ENCODE assay signal across 8 mouse cellular contexts in the genomic region with DNA sequence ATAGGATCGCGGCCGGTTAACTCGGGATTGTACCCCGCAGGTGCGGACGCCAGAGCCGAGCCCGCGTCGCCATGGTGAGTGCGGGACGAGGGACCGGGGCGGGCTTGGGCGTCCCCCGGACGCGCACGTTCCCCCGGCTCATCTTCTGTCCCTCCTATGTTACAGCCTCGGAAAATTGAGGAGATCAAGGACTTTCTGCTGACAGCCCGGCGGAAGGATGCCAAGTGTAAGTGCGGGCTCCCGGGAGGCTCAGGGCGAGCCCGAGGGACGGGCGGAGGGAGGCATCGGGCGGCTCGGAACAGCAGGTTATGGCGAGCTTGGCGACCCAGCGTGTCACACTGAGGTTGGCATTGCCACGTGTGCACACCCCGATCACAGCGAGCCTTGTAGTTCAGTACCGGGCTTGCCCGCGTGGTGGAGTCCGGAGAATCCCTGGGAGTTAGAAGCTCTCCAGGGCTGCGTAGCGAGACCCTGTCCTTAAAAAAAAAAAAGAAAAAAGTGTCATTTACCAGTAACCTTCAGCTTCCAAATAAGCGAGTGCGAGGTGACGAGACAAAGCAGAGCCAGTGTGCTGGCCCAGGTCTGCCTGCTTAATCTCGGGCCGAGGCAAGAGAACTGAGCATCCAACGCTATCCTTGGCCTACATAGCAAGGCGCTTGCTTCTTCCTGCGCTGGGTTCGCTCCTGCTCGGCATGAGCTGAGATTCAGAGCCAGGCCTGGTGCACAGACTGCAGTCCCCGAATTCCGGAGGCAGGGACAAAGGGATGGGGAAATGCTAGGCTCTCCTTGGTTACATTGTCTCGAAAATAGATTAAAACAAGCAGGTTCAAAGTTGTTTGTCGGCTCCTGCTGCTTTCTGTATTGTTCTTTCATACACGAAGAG. TPM values are rescaled to one million over a fixed set of nuclear protein-coding genes. Genes with fewer than 3 reads are reported as not detected.
A peak's percentile ranks its signal among the peaks of the same experiment; 100 is the strongest.
DNase-seq lines count a peak whose midpoint lies in the region; ATAC-seq and TF ChIP-seq lines count a peak whose summit lies in the region.

No protein-coding gene starts in this region.

- peak overlapping the region; percentile 50 for H3K27ac ChIP-seq in bone marrow, adult 2 months (ENCODE audit: control insufficient read depth, insufficient read depth, low read depth, low read length, poor library complexity)
- H3K27ac ChIP-seq in embryonic fibroblast, embryonic 13.5 days (ENCODE audit: insufficient read depth, low read length), result peak overlapping the region; percentile 71
- H3K27ac ChIP-seq in kidney, embryonic 14.5 days (ENCODE audit: low read depth, low read length), result peak overlapping the region; percentile 82
- H3K27ac ChIP-seq in limb, embryonic 15.5 days, result peak overlapping the region; percentile 94
- H3K27ac ChIP-seq in midbrain, embryonic 16.5 days (ENCODE audit: low read length), result peak overlapping the region; percentile 91

- DNase-seq in A20 (ENCODE audit: low read depth, low spot score), result peak; percentile 81
- peak; percentile 51 to 63 for DNase-seq in heart, adult 9 months (ENCODE audit: low spot score in 2 of 2)
- DNase-seq in spleen, postnatal 36 days (ENCODE audit: low spot score in 2 of 2), result peak; percentile 51 to 70

- TF ChIP-seq POLR2A in bone marrow, adult 2 months (IDR thresholded peaks at IDR 0.05; ENCODE audit: borderline replicate concordance, control insufficient read depth, low read depth, low read length), result no peak; the same call in 1 of the 2 replicates
- TF ChIP-seq POLR2A in embryonic fibroblast, embryonic 13.5 days (IDR thresholded peaks at IDR 0.05; ENCODE audit: low read depth, low read length), result no peak

- TF ChIP-seq CTCF in bone marrow, adult 2 months (IDR thresholded peaks at IDR 0.05; ENCODE audit: control insufficient read depth, insufficient read depth, low read length), result peak; percentile 44
- TF ChIP-seq CTCF in embryonic fibroblast, embryonic 13.5 days (IDR thresholded peaks at IDR 0.05; ENCODE audit: borderline replicate concordance, insufficient read depth, low read length), result peak; percentile 14; the same call in 1 of the 2 replicates

- H3K4me1 ChIP-seq in bone marrow, adult 2 months (ENCODE audit: control insufficient read depth, insufficient read depth, low read length), result peaks cover 2% of the 10 kb centered on the region; the same call in 1 of the 2 replicates
- peaks cover 7% of the 10 kb centered on the region; the same call in 1 of the 2 replicates for H3K4me1 ChIP-seq in embryonic fibroblast, embryonic 13.5 days (ENCODE audit: control insufficient read depth, insufficient read depth, low read length)
- peaks cover 10% of the 10 kb centered on the region; the same call in 1 of the 2 replicates for H3K4me1 ChIP-seq in kidney, embryonic 14.5 days (ENCODE audit: control insufficient read depth, insufficient read depth, low read length)
- H3K4me1 ChIP-seq in limb, embryonic 15.5 days, result peaks cover 26% of the 10 kb centered on the region
- H3K4me1 ChIP-seq in midbrain, embryonic 16.5 days (ENCODE audit: control insufficient read depth, insufficient read depth, low read length), result peaks cover 16% of the 10 kb centered on the region

- under 1% methylated on average over 60 of the region's 60 CpGs for WGBS in bone marrow, adult 2 months
- WGBS in kidney, embryonic 14.5 days, result under 1% methylated on average over 60 of the region's 60 CpGs
- under 1% methylated on average over 60 of the region's 60 CpGs for WGBS in limb, embryonic 15.5 days
- 1% methylated on average over 49 of the region's 60 CpGs for WGBS in midbrain, embryonic 16.5 days

- peak overlapping the region; percentile 87 for H3K4me3 ChIP-seq in bone marrow, adult 2 months (replicated peaks; ENCODE audit: control insufficient read depth, low read depth, low read length)
- peak overlapping the region; percentile 70 for H3K4me3 ChIP-seq in embryonic fibroblast, embryonic 13.5 days (ENCODE audit: insufficient read depth, low read length)
- peak overlapping the region; percentile 89 for H3K4me3 ChIP-seq in kidney, embryonic 14.5 days (ENCODE audit: low read length)
- H3K4me3 ChIP-seq in limb, embryonic 15.5 days, result peak overlapping the region; percentile 91
- peak overlapping the region; percentile 68 for H3K4me3 ChIP-seq in midbrain, embryonic 16.5 days (ENCODE audit: low read depth, low read length)

- peaks cover 3% of the 10 kb centered on the region; the same call in 1 of the 2 replicates for H3K27me3 ChIP-seq in kidney, embryonic 14.5 days (ENCODE audit: control insufficient read depth, insufficient read depth, low read length)
- H3K27me3 ChIP-seq in limb, embryonic 15.5 days, result peaks cover 7% of the 10 kb centered on the region; the same call in 1 of the 2 replicates
- no peaks in the 10 kb centered on the region; the same call in 1 of the 2 replicates for H3K27me3 ChIP-seq in midbrain, embryonic 16.5 days (ENCODE audit: control insufficient read depth, insufficient read depth, low read depth, low read length)

- peak; percentile 75 for ATAC-seq in kidney, embryonic 14.5 days (ENCODE audit: low FRiP score, low TSS enrichment)
- peak; percentile 57 for ATAC-seq in limb, embryonic 15.5 days (ENCODE audit: insufficient number of reproducible peaks, low FRiP score, low TSS enrichment, low read depth)
- peak; percentile 83 for ATAC-seq in midbrain, embryonic 16.5 days

- H3K4me2 ChIP-seq in kidney, embryonic 14.5 days (replicated peaks; ENCODE audit: low read depth, low read length), result peak overlapping the region; percentile 66
- peak overlapping the region; percentile 73 for H3K4me2 ChIP-seq in limb, embryonic 15.5 days
- peak overlapping the region; percentile 92 for H3K4me2 ChIP-seq in midbrain, embryonic 16.5 days (ENCODE audit: low read length)

- peaks cover 39% of the 10 kb centered on the region for H3K36me3 ChIP-seq in kidney, embryonic 14.5 days (ENCODE audit: control insufficient read depth, insufficient read depth, low read length)
- H3K36me3 ChIP-seq in limb, embryonic 15.5 days, result peaks cover 40% of the 10 kb centered on the region
- peaks cover 28% of the 10 kb centered on the region for H3K36me3 ChIP-seq in midbrain, embryonic 16.5 days (ENCODE audit: control insufficient read depth, insufficient read depth, low read length)

- peak overlapping the region; percentile 98 for H3K9ac ChIP-seq in kidney, embryonic 14.5 days (ENCODE audit: low read depth, low read length)
- H3K9ac ChIP-seq in limb, embryonic 15.5 days, result peak overlapping the region; percentile 97
- H3K9ac ChIP-seq in midbrain, embryonic 16.5 days (ENCODE audit: low read depth, low read length), result peak overlapping the region; percentile 78

- H3K9me3 ChIP-seq in kidney, embryonic 14.5 days (ENCODE audit: control insufficient read depth, low read length), result no peaks in the 10 kb centered on the region
- no peaks in the 10 kb centered on the region for H3K9me3 ChIP-seq in limb, embryonic 15.5 days
- H3K9me3 ChIP-seq in midbrain, embryonic 16.5 days (replicated peaks; ENCODE audit: control insufficient read depth, low read length, poor library complexity, severe bottlenecking), result no peaks in the 10 kb centered on the region

RNA-seq across cellular contexts. Expression of gene Rpl38, which starts 0.7 kb away (rescaled TPM):
- 2,536 and 3,301 TPM in 2 replicates for polyA plus RNA-seq in bone marrow, adult 2 months (2011; ENCODE audit: insufficient read depth, insufficient read length, low replicate concordance, missing spikeins)
- 1,513 and 1,676 TPM in 2 replicates for polyA plus RNA-seq in embryonic fibroblast, embryonic 13.5 days (2011; ENCODE audit: insufficient read length, low read depth, missing spikeins)
- polyA plus RNA-seq in kidney, embryonic 14.5 days (2014; fragmentation: Nextera tagmentation; extraction: Ambion mirVana), result 1,061 and 1,397 TPM in 2 replicates
- 866 and 1,120 TPM in 2 replicates for polyA plus RNA-seq in limb, embryonic 15.5 days (2015; fragmentation: Nextera tagmentation; extraction: Ambion mirVana)
- 641 and 649 TPM in 2 replicates for polyA plus RNA-seq in midbrain, embryonic 16.5 days (2015; fragmentation: Nextera tagmentation; extraction: Ambion mirVana)

RNA-seq across cellular contexts. Expression of gene Ttyh2, which starts 6.2 kb away (rescaled TPM):
- 1.6 and 2.6 TPM in 2 replicates for polyA plus RNA-seq in bone marrow, adult 2 months (2011; ENCODE audit: insufficient read depth, insufficient read length, low replicate concordance, missing spikeins)
- polyA plus RNA-seq in embryonic fibroblast, embryonic 13.5 days (2011; ENCODE audit: insufficient read length, low read depth, missing spikeins), result 26.9 and 28.0 TPM in 2 replicates
- polyA plus RNA-seq in kidney, embryonic 14.5 days (2014; fragmentation: Nextera tagmentation; extraction: Ambion mirVana), result 9.1 and 10.4 TPM in 2 replicates
- 22.4 and 29.7 TPM in 2 replicates for polyA plus RNA-seq in limb, embryonic 15.5 days (2015; fragmentation: Nextera tagmentation; extraction: Ambion mirVana)
- polyA plus RNA-seq in midbrain, embryonic 16.5 days (2015; fragmentation: Nextera tagmentation; extraction: Ambion mirVana), result 29.2 and 30.9 TPM in 2 replicates

RNA-seq across cellular contexts. Expression of gene Dnaic2, which starts 58.2 kb away (rescaled TPM):
- not detected in 2 replicates for polyA plus RNA-seq in bone marrow, adult 2 months (2011; ENCODE audit: insufficient read depth, insufficient read length, low replicate concordance, missing spikeins)
- polyA plus RNA-seq in embryonic fibroblast, embryonic 13.5 days (2011; ENCODE audit: insufficient read length, low read depth, missing spikeins), result 0.61 and 0.70 TPM in 2 replicates
- 0.28 and 0.36 TPM in 2 replicates for polyA plus RNA-seq in kidney, embryonic 14.5 days (2014; fragmentation: Nextera tagmentation; extraction: Ambion mirVana)
- 1.1 and 1.3 TPM in 2 replicates for polyA plus RNA-seq in limb, embryonic 15.5 days (2015; fragmentation: Nextera tagmentation; extraction: Ambion mirVana)
- polyA plus RNA-seq in midbrain, embryonic 16.5 days (2015; fragmentation: Nextera tagmentation; extraction: Ambion mirVana), result 2.2 and 3.1 TPM in 2 replicates

Comparison
In these comparisons a context has a peak if more than half of its experiments do, and no peak if none do; other contexts are left out.
1. Peak in every context shown above with its lines: DNase-seq, ATAC-seq, H3K4me3 ChIP-seq and H3K27ac ChIP-seq.